Mouse (Mus musculus): ENCODE data around the gene Sf3b5. TPM values are rescaled to one million over a fixed set of nuclear protein-coding genes. Genes with fewer than 3 reads are reported as not detected.

Gene Sf3b5
- 10 to 100 TPM; 37.0 to 38.5 (median 37.3) TPM for polyA plus RNA-seq (2017; shearing (Covaris generic))

DNA sequence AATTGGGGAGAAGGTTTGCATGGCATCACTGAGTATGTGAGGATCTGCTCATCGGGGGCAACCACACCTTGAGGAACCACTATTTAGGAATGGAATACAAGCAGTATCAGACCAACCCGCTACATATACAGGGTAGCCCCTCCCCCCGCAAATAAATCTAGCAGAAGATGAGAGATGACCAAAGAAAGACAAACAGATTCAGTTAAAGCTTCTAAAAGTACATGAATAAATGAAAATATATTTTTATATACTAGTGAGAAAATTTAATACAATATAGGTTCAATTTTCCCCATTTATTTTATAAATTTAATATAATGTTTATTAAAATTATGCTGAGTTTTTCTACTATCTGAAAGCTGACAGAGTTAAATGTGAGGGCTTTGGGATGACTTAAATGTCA, at the start of gene Sf3b5:
Gene Sf3b5, plus strand, starts transcription at position 301 of the 400 bp plus-strand sequence.
- ATAC-seq = no peak

DNA sequence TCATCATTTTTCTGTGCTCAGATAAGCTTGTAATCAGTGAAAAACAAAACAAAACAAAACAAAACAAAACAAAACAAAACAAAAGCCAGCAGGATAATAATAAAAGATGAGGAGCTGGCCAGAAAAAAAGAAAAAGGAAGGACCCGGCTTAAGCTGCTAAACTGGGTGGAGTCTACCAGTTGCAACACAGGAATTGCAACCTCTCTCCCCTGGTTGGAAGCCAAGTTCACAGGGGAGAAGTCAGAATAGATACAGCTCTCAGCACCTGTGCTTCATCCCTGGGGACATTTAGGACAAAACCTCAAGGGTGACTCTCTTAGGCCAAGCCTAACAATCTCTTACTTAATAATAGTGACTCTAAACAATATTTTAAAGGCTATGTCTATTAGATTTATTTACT, 49.3 kb upstream of the Sf3b5 start:
- ATAC-seq = no peak

DNA sequence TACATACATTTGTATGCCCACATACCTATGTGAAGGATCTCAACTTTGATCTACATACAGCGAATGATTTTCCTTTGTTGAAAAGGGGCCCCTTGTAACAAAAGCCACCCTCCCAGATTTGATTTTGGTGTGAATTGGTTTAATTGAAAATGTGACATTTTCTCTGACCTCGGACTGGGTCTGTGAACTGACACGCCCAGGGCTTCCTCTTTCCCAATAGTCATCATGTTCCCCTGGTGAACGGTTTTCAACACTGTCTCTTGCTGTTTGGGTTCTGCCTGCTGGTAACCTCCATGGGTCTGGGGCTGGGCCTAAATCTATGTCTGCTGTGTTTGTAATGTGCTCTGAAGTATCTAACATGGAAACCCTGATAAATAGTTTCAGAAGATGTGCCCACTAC, 47.9 kb upstream of the Sf3b5 start:
- peak; percentile 7 for ATAC-seq

DNA sequence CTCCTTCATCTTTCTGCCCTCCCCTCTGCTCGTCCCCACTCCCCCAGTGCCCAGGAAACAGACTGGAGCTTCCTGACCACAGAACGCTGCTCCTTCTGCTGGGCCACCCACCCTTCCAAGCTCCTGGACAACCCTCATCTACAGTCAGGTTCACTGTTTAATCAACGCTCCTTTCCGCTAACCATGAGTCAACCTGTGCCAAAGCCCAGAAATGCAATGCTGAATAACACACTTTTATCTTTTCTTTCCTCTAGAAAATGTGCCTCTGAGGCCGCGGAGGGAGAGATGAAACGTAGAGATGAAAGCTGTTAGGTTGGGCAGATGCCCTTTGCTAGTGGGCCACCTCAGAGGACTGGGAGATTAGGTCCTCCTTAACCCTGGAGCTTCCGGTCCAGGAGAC, 43.6 kb upstream of the Sf3b5 start:
- ATAC-seq = no peak

DNA sequence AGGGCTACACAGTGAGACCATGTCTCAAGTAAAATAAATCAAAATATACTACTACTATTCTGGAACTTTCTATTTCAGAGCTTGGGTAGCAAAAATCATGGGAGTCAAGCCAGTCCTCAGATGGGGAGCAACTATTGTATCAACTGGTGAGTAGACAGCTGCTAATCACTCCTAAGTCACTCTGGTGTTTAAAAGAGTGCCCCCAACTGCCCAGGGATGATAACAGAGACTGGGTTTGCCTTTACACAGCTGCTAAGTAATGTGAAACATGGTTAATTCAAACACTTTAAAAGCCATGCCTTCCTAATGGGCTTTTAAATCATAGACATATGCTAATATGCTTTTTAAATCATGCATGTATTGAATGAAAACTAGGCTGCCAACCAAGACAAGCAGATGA, 42.9 kb upstream of the Sf3b5 start:
- ATAC-seq = no peak

DNA sequence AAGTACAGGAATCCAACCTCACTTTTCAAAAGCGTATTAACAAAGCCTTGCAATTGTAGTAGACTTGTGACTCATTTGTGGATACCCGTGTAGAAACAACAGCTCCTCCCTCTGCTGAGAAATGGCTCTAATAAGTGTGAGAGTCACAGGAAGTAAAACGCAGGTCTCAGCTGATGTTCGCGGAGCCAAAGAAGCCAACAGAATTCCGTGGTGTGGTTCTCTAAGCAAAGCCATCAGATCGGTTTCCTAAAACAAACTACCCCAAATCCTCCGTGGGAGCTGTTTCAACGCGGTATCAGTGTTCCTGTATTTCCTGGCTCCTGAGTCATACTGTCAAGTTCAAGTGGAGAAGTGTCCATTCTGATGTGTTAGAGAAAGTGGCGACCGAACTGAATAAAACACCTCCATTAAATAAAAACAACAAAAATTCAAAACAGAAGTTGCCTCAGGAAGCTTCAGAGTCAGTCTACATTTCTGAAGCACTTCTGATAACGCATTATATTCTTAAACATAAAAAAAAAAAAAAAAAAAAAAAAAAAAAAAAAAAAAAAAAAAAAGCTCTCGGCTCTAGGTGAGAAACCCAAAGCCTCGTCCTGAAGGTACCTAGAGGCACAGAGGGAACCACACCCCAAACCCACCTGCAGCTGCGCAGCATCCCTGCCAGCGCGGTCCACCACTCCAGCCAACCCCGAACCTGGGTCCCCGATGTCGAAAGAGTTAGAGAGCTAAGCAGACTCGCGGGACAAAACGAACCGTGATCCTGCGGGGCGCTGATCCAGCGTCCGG, 41.6 kb upstream of the Sf3b5 start:
- peak; percentile 73 for ATAC-seq

DNA sequence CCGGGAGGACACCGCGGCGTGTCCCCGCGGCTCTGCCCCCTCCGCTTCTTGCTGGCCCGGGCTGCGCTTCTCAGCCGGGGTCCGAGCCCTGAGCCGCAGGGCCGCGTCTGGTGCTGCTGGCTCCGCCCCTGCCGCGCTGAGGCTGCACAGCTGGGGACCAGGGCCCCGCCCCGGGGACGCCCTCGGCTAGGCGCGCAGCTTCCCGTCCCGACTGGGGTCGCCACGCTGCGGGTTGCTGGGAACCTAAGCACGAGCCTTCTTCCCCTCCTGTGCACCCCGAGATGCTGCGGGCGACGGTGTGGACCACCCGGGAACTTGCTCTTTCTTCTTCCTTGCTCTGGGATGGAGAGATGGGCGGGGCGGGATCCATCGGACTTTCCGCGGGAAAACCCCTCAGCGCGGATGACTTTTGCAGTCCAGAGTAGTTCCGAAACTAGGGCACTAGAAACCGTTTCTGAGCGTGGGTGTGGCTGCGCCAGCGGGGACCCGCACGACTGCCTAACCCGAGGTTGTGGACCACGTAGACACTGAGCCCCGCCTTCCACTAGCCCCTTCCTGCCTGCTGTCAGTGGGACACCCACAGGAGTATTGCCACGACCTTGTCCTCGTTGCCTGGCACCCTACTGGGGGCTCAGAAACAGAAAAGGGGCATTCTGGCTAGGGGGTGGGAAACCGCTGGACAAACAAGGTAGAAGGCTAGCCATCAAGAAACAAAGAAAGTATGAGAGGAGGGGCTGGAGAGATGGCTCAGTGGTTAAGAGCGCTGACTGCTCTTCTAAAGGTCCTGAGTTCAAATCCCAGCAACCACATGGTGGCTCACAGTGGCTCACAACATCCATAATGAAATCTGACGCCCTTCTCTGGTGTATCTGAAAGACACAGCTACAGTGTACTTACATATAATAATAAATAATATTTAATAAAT, 40.7 kb upstream of the Sf3b5 start, which contains the start of gene Stx11:
Gene Stx11, minus strand, starts transcription at position 148 of the 925 bp plus-strand sequence.
- ATAC-seq = peak; percentile 72

DNA sequence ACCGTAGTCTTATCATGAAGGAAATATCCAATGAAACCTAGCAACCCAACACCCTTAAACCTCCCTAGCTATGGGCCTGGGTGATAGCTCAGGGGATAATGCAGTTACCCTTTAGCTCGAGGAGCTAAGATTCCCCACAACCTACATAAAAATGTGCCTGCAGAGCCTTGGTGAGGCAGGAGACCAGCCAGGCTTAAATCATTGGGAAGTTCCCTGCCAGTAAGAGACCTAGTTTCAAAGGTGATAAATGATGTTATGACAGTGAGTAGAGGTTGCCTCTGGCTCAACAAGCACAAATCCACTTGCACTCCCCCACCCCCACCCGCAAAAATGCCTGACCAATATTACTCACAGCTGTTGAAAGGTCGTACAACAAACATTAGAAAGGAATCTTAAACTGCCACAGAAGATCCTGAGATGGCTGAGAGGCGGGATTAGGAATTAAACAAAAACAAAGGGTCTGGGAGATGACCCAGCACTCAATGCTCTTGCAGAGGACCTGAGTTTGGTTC, 39.4 kb upstream of the Sf3b5 start:
- ATAC-seq = no peak

DNA sequence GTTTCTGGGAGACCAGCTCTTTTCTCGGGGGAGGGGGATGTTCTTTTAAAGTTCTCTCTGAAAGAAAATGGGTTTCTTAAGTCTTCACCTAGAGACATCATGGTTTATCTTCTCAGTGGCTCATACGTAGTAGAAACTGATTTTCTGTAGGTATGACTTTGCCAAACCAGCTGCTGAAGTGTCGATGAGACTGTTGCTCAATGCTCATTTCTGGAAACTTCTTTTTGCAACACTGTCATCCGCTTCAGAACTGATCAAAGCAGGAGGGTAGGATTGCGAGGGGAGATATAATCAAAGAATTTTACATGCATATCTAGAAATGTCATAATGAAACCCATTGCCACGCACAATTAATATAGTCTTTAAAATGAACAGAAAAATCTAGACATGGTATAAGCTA, 30.6 kb upstream of the Sf3b5 start:
- peak; percentile 70 for ATAC-seq

DNA sequence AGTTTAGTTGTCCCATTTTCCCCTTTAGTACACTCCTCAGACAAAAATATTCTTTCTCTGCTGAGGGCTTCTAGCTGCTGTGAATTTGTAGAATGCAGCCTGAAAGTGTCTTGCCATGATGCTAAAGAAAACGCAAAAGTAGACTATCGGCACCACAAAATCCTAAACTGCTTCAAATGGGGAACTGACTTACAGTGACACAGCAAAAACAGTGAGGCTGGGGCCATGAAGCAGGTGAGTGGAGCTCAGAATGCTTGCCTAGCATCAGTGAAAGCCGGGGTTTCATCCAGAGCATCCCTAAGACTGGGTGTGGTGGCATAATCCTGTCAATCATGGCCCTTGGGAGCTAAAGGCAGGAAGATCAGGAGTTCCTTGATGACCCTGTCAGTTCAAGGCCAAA, 29.7 kb upstream of the Sf3b5 start:
- no peak for ATAC-seq

DNA sequence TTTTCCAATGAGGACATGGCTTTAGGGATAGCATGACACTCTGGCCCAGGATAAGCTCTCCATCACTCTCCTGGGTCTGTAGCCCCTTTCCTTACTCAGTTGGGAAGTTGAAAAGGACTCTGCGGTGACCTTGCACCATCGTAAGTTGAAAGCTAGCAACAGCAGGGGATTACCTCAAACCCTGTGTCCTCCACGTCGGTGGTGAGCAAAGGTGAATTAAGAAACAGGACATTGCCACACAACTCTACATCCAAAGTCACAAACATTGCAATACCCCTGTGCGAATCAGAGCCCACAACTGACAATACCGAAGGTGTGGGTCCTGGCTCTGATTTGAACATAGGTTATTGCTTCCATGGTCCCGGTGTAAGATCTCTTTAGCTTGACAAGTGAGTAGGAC, 29.2 kb upstream of the Sf3b5 start:
- no peak for ATAC-seq

DNA sequence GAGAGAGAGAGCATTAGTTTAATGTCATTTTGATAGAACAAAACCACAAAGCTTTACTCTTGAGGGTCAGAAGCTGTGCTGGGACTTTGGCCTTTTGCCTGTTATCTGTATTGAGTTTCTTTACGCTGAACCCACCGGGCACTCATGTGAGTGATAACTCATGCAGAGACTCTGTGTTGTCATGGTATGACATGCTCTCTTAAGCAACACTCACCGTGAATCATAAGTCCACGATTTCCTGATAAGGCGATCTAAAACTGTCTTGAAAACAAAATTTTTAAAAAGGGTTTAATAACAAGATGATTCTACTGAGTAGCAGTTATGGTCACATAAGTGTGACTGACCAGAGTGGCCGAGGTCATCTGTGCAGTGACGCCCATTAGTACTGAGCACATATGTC, 28.6 kb upstream of the Sf3b5 start:
- no peak for ATAC-seq

DNA sequence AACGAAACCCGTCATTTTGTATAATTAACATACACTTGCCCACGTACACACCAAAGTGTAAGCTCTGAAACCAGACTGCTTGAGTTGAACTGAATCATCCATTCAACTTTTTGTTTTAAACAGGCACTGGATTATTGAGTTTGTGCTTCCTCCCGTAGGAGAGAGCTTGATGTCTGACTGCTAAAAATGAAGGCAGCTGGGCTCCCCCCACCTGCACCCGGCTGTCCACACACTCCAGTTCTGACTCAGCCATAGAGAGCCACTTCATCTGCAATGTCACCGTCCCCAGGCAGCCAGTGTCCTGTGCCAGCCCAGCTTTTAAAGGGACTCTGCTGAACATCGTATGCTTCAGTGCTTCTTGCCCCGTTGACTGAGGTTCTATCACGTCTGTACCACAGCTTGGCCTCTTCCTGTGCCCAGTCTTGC, 27.3 kb upstream of the Sf3b5 start:
- ATAC-seq = peak; percentile 49

DNA sequence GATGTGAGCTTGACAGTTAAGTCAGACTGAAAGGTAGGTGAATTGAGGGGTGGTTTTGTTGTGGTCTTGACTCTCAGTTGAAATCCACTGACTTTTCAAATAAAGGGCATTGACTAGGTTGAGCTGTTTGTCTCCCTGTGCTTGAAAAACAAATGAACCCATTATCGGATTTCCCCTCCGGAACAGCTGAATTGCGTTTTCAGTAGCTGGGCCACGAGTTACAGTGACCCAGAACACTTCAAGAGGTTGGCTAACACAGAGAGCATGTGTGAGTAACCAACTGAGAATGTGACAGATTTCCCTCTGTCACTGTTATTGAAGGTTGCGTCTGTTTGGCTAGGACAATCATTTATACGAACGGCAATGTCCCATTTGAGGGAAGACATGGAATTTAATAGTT, 24.1 kb upstream of the Sf3b5 start:
- peak; percentile 39 for ATAC-seq

DNA sequence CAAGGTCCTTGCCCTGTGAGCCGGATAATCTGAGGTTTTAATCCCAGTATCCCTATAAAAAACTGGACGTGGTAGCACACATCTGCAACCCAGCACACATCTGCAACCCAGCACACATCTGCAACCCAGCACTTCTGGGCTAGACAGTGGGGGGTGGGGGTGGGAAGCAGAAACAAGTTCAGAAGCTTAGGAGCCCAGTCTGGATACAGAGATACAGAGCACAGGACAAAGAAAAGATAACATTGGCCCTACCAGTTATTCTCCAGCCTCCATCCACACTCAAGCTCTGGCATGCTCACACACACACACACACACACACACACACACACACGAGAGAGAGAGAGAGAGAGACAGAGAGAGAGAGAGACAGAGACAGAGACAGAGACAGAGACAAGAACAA, 21.6 kb upstream of the Sf3b5 start:
- ATAC-seq = no peak

DNA sequence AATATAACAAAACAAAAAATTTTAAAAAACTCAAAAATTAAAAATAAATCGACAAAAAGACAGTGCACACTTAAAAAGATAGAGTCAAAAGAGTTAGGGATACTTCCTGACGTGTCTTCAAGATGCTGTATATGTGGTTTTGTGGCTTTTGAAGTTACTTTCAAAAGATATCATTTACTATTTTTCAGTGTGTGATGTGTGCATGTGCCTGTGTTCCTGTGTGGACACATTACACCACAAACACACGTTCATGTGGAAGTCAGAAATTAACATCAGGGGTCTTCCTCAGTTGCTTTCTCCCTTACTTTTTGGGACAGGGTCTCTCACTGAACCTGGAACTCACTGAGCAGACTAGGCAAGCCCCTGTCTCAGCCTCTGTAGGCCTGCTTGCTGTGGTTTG, 20.1 kb upstream of the Sf3b5 start:
- ATAC-seq = peak; percentile 47

DNA sequence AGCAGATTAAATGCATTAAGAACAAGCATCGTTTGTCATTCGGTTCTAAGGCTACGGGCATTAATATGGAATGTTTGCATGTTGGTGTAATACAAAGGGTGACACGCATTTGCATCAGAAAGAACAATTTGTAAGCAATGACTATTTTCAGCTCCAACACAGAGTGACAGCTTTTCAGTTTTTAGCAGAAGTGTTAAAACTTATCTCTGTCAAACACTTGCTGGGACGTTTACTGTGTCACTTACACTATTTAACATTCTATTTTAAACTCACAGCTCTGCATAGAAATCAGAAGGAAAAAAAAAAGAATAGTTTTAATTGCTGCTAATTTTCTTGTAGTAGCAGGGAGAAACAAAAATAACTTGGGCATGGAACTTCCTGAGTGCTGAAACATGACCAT, 18.7 kb upstream of the Sf3b5 start:
- ATAC-seq = no peak

DNA sequence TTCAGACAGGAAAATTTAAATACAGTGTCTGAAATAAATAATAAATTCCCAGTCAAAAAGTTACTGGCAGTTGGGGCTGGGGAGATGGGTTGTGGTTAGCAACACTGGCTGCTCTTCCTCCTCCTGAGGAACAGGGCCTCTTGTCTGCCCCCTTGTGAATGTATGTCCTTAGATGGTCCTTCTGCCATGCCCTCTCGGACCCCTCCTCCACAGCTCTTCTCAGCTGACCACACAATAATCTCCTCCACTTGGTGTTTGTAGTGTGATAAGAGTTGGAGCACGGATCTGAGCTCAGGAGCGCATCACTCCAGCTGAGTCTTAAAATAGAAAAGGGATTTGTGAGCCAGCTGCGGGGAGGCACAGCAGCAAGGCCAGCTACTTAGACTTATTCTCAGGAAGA, 18.2 kb upstream of the Sf3b5 start:
- ATAC-seq = no peak

DNA sequence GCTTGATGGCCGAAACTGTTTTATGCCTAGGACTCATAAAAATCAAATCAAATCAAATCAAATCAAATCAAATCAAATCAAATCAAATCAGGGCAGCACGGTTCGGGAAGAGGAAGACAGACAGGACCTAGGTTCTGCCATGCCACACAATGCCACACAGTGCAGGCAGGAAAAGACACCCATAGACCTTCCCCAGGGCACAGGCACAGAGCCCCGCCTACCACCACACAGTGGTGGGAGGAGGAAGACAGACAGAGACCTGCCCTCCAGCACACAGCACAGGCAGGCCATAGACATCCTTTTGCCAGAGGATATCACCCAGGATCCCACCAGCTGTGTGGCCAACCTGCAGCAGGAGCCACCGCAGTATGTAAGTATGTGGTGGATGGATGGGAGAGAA, 13.2 kb upstream of the Sf3b5 start:
- ATAC-seq = no peak

DNA sequence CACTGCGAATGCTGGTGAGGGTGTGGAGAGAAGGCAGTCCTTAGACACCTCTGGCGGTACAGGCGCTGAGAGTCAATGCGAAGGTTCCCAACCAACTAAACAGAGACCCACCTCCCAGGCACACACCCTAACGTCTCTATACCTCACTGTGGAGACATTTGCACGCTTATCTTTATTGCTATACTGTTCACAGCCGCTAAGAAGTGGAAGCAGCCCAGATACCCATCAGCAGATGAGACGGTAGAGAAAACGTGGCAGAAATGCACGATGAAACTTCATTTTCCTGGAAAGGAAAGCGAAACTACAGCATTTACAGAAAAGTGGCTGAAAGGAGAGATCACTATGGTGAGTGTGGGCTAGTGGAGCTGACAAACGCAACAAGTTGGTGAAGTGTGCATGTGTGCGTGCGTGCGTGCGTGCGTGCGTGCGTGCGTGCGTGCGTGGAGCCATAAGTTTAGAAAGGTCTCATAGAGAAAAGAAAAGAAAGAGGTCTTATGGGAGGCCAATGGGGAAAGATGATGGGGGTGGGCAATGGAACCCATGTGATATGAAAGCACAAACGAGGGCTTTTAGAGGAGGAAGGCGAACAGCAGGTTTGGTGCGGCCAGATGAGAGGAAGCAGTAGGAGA, 11.6 kb upstream of the Sf3b5 start:
- ATAC-seq = peak; percentile 19

DNA sequence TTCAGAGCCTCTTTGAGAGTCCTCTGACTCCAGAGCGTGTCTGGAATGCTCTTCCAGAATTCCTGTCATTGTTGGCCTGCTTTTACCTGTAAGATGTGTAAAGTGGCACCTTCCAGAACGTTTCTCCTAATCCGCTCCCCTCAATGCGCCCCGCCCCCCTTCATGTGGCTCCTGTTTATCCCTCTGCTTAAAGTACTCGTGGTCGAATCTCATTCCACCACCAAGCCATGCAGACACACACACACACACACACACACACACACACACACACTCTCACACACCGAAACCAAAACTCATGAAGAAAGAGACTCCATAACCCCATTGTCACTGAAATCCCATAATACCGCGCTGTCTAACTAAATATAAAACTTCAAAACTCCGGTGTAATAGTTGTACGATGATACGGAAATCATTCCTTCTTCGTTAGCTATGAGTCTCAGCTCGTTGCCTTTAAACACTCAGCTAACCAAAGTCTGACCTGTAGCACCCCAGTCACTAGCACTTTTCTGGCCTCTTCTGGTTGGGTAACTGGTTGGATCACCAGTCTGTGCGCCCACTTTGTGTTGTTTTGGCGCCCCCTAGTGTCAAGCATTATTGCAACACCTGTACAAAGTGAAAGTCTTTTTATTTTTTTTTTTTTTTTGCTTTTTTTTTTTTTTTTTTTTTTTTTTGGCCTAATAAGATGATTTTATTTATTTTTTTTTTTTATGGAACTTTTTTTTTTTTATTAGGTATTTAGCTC, 8.2 kb upstream of the Sf3b5 start:
- peak; percentile 98 for ATAC-seq
